Comparison of ENCODE assay signal across 15 mouse cellular contexts in genomic region chr8:120759847-120760246, GRCm38 (mm10).
"Had no signal": no experiment of that assay in that cellular context is flagged by ENCODE, and none has a peak within 500 bp of the region (broad histone marks: within the 10 kb centered on the region; RNA-seq: fewer than 3 reads in every experiment).

No protein-coding gene starts in this region.

- DNase-seq: kidney, adult 2 months; kidney, postnatal 10 days; kidney, postnatal 36 days; layer of hippocampus, postnatal 36 days; liver, embryonic 13.5 days; lung, adult 2 months; right cerebral cortex, postnatal 25 days; thymus, adult 2 months; thymus, postnatal 14 days; thymus, postnatal 4 days had no signal

- H3K4me1 ChIP-seq: liver, embryonic 13.5 days had no signal

- H3K27me3 ChIP-seq: liver, embryonic 13.5 days; midbrain, embryonic 13.5 days had no signal

- H3K27ac ChIP-seq: left cerebral cortex, adult 2 months; liver, embryonic 13.5 days; midbrain, embryonic 10.5 days; midbrain, embryonic 13.5 days; stomach, postnatal 0 days had no signal

- H3K4me3 ChIP-seq: left cerebral cortex, adult 2 months; liver, embryonic 13.5 days; megakaryocyte, embryonic 14.5 days; midbrain, embryonic 10.5 days; midbrain, embryonic 13.5 days had no signal

- H3K36me3 ChIP-seq: midbrain, embryonic 10.5 days; midbrain, embryonic 13.5 days had no signal
